Mouse (Mus musculus) kidney, embryonic 14.5 days (tissue): ENCODE results near the gene Inpp5a. TPM values are rescaled to one million over a fixed set of nuclear protein-coding genes. Genes with fewer than 3 reads are reported as not detected.
"Not testable (repeated sequence)": the region's sequence is repeated elsewhere in the genome, so short reads cannot be mapped to it uniquely, and the experiment has no call there.

Source experiments
- ATAC-seq: fragments of 200-750 bp; cut with Nextera tagmentation; 2 replicates; pipeline ENCODE4 v1.8.0; 2017; ENCODE audit warnings: moderate number of reproducible peaks, mild to moderate bottlenecking, moderate TSS enrichment, moderate library complexity; ENCODE audit not compliant: low FRiP score, low TSS enrichment
- H3K27ac ChIP-seq: fragments of 300-500 bp; sonication (generic); 2 replicates; pipeline ENCODE4 v1.5.1; 2014; ENCODE audit warnings: low read depth, mild to moderate bottlenecking, low read length, moderate library complexity, mixed read lengths
- H3K27me3 ChIP-seq: fragments of 300-500 bp; sonication (generic); 2 replicates; pipeline ENCODE4 v1.6.1; 2014; ENCODE audit warnings: mild to moderate bottlenecking, low read length; ENCODE audit not compliant: control insufficient read depth, insufficient read depth
- H3K36me3 ChIP-seq: fragments of 300-500 bp; sonication (generic); 2 replicates; pipeline ENCODE4 v1.6.1; 2014; ENCODE audit warnings: low read length, mixed read lengths; ENCODE audit not compliant: control insufficient read depth, insufficient read depth
- H3K4me1 ChIP-seq: fragments of 300-500 bp; sonication (generic); 2 replicates; pipeline ENCODE4 v1.6.1; 2014; ENCODE audit warnings: low read length, mixed read lengths; ENCODE audit not compliant: control insufficient read depth, insufficient read depth
- H3K4me2 ChIP-seq: fragments of 300-500 bp; sonication (generic); replicated peaks from 2 replicates; pipeline ENCODE4 v1.6.1; 2014; ENCODE audit warnings: low read depth, mild to moderate bottlenecking, low read length
- H3K4me3 ChIP-seq: fragments of 300-500 bp; sonication (generic); 2 replicates; pipeline ENCODE4 v1.5.1; 2014; ENCODE audit warnings: mild to moderate bottlenecking, low read length
- H3K9ac ChIP-seq: fragments of 300-500 bp; sonication (generic); 2 replicates; pipeline ENCODE4 v1.6.1; 2014; ENCODE audit warnings: low read depth, mild to moderate bottlenecking, low read length, moderate library complexity
- H3K9me3 ChIP-seq: fragments of 300-500 bp; sonication (generic); 2 replicates; pipeline ENCODE4 v1.6.1; 2016; ENCODE audit warnings: low read length; ENCODE audit not compliant: control insufficient read depth
- WGBS: fragments of 180-500 bp; shearing (Covaris S2); extraction: QIAGEN DNeasy Blood & Tissue Kit; methylation state at CpG from one replicate; pipeline ENCODE4 v1.1.7; 2014; 5-methylcytosine and 5-hydroxymethylcytosine counted together
- polyA plus RNA-seq: library from polyadenylated mRNA; unstranded; fragments of >200 nt; fragmentation: Nextera tagmentation; extraction: Ambion mirVana; gene quantifications from 2 replicates; pipeline ENCODE4 v1.2.1, GENCODE M21; 2014

Inpp5a gene
- polyA plus RNA-seq, 1 experiment from 2014 or later, result 26.1 TPM

GRCm38 (mm10) chr7:139422827-139423226 lies 33.9 kb downstream of the Inpp5a start:
- no peak overlapping the region for H3K4me3 ChIP-seq
- no peak overlapping the region for H3K9ac ChIP-seq
- no peak overlapping the region for H3K27ac ChIP-seq
- H3K4me1 ChIP-seq, result no peaks in the 10 kb centered on the region
- WGBS, result 94% methylated on average over 6 of the region's 6 CpGs
- no peaks in the 10 kb centered on the region for H3K27me3 ChIP-seq
- no peak overlapping the region for H3K4me2 ChIP-seq
- no peaks in the 10 kb centered on the region for H3K36me3 ChIP-seq
- ATAC-seq, result no peak
- H3K9me3 ChIP-seq, result peaks cover 4% of the 10 kb centered on the region; the same call in 1 of the 2 replicates

- no peak overlapping the region for H3K4me3 ChIP-seq
- no peaks in the 10 kb centered on the region for H3K36me3 ChIP-seq
- peaks cover 10% of the 10 kb centered on the region; the same call in 1 of the 2 replicates for H3K4me1 ChIP-seq
- peak overlapping the region; percentile 31; the same call in 1 of the 2 replicates for H3K27ac ChIP-seq
- H3K9me3 ChIP-seq, result no peaks in the 10 kb centered on the region
- WGBS, result 76% methylated on average over 5 of the region's 5 CpGs
- H3K27me3 ChIP-seq, result no peaks in the 10 kb centered on the region
- no peak overlapping the region for H3K9ac ChIP-seq
- ATAC-seq, result no peak
- no peak overlapping the region for H3K4me2 ChIP-seq
These were observed 45.4 kb downstream of the Inpp5a start for GRCm38 (mm10) chr7:139434095-139434830.

GRCm38 (mm10) chr7:139434931-139435330 lies 46.0 kb downstream of the Inpp5a start:
- H3K4me3 ChIP-seq, H3K4me2 ChIP-seq, H3K9ac ChIP-seq, H3K27ac ChIP-seq, H3K4me1 ChIP-seq, ATAC-seq, H3K36me3 ChIP-seq, H3K27me3 ChIP-seq, H3K9me3 ChIP-seq: not testable (repeated sequence)
- WGBS, result 45% methylated on average over 2 of the region's 2 CpGs

GRCm38 (mm10) chr7:139435749-139436148 lies 46.8 kb downstream of the Inpp5a start:
- Histone ChIP-seq H3K27me3 (no peaks in the 10 kb centered on the region), H3K9me3 (no peaks in the 10 kb centered on the region), H3K4me3 (no peak overlapping the region), H3K4me1 (peaks cover 15% of the 10 kb centered on the region; the same call in 1 of the 2 replicates), H3K9ac (no peak overlapping the region), H3K36me3 (no peaks in the 10 kb centered on the region), H3K4me2 (no peak overlapping the region), H3K27ac (no peak overlapping the region)
- no peak for ATAC-seq

GRCm38 (mm10) chr7:139436951-139437350 lies 48.0 kb downstream of the Inpp5a start:
- Histone ChIP-seq H3K9me3 (no peaks in the 10 kb centered on the region), H3K4me3 (no peak overlapping the region), H3K27ac (no peak overlapping the region), H3K4me1 (peaks cover 25% of the 10 kb centered on the region; the same call in 1 of the 2 replicates), H3K4me2 (no peak overlapping the region), H3K27me3 (no peaks in the 10 kb centered on the region), H3K36me3 (no peaks in the 10 kb centered on the region), H3K9ac (no peak overlapping the region)
- WGBS, result 65% methylated on average over 7 of the region's 7 CpGs
- ATAC-seq, result no peak

- WGBS, result 59% methylated on average over 5 of the region's 5 CpGs
These were observed 48.6 kb downstream of the Inpp5a start for GRCm38 (mm10) chr7:139437471-139437870.

GRCm38 (mm10) chr7:139437926-139438600 lies 49.2 kb downstream of the Inpp5a start:
- Histone ChIP-seq H3K9ac (no peak overlapping the region), H3K36me3 (no peaks in the 10 kb centered on the region), H3K27me3 (no peaks in the 10 kb centered on the region), H3K4me1 (peaks cover 25% of the 10 kb centered on the region; the same call in 1 of the 2 replicates), H3K9me3 (no peaks in the 10 kb centered on the region), H3K4me3 (no peak overlapping the region), H3K4me2 (no peak overlapping the region), H3K27ac (no peak overlapping the region)
- WGBS, result 21% methylated on average over 9 of the region's 9 CpGs
- ATAC-seq, result no peak

More at GRCm38 (mm10) chr7:139437471-139437870, 48.6 kb downstream of the Inpp5a start:
- Histone ChIP-seq H3K4me3 (no peak overlapping the region), H3K4me2 (no peak overlapping the region), H3K27ac (no peak overlapping the region), H3K9ac (no peak overlapping the region), H3K36me3 (no peaks in the 10 kb centered on the region), H3K9me3 (no peaks in the 10 kb centered on the region), H3K27me3 (no peaks in the 10 kb centered on the region), H3K4me1 (peaks cover 25% of the 10 kb centered on the region; the same call in 1 of the 2 replicates)
- ATAC-seq, result no peak

- H3K4me1 ChIP-seq, result peaks cover 25% of the 10 kb centered on the region; the same call in 1 of the 2 replicates
These were observed 49.7 kb downstream of the Inpp5a start for GRCm38 (mm10) chr7:139438601-139438945.

GRCm38 (mm10) chr7:139439031-139439430 lies 50.1 kb downstream of the Inpp5a start:
- H3K4me3 ChIP-seq, result no peak overlapping the region
- no peaks in the 10 kb centered on the region for H3K27me3 ChIP-seq
- 69% methylated on average over 3 of the region's 3 CpGs for WGBS
- H3K27ac ChIP-seq, result no peak overlapping the region
- no peak overlapping the region for H3K4me2 ChIP-seq
- no peaks in the 10 kb centered on the region for H3K9me3 ChIP-seq
- ATAC-seq, result no peak
- no peaks in the 10 kb centered on the region for H3K36me3 ChIP-seq
- H3K4me1 ChIP-seq, result peaks cover 25% of the 10 kb centered on the region; the same call in 1 of the 2 replicates
- no peak overlapping the region for H3K9ac ChIP-seq

More at GRCm38 (mm10) chr7:139438601-139438945, 49.7 kb downstream of the Inpp5a start:
- Histone ChIP-seq H3K4me3 (no peak overlapping the region), H3K27ac (no peak overlapping the region), H3K36me3 (no peaks in the 10 kb centered on the region), H3K9ac (no peak overlapping the region), H3K9me3 (no peaks in the 10 kb centered on the region), H3K27me3 (no peaks in the 10 kb centered on the region), H3K4me2 (no peak overlapping the region)
- ATAC-seq, result no peak
- 59% methylated on average over 4 of the region's 4 CpGs for WGBS
